Mouse (Mus musculus) limb, embryonic 11.5 days (tissue): ENCODE results near the gene Vps52. TPM values are rescaled to one million over a fixed set of nuclear protein-coding genes. Genes with fewer than 3 reads are reported as not detected.

ENCODE experiments used
- ATAC-seq: fragments of 200-750 bp; cut with Nextera tagmentation; 2 replicates; pipeline ENCODE4 v1.8.0; 2017; ENCODE audit warnings: low read depth; ENCODE audit not compliant: insufficient number of reproducible peaks, low FRiP score, low TSS enrichment
- DNase-seq: peaks from one replicate; pipeline ENCODE4 v3.0.0-alpha.2; 2015; ENCODE audit warnings: low spot score
- H3K27ac ChIP-seq: fragments of 300-500 bp; sonication (generic); replicated peaks from 2 replicates; pipeline ENCODE4 v1.5.1; 2014; ENCODE audit warnings: low read depth, mild to moderate bottlenecking, low read length
- H3K27me3 ChIP-seq: fragments of 300-500 bp; sonication (generic); 2 replicates; pipeline ENCODE4 v1.6.1; 2014; ENCODE audit warnings: mild to moderate bottlenecking, low read length, mixed read lengths; ENCODE audit not compliant: control insufficient read depth, insufficient read depth
- H3K36me3 ChIP-seq: fragments of 300-500 bp; sonication (generic); 2 replicates; pipeline ENCODE4 v1.6.1; 2014; ENCODE audit warnings: mild to moderate bottlenecking, low read length, moderate library complexity, mixed read lengths; ENCODE audit not compliant: control insufficient read depth, insufficient read depth
- H3K4me1 ChIP-seq: fragments of 300-500 bp; sonication (generic); 2 replicates; pipeline ENCODE4 v1.6.1; 2014; ENCODE audit warnings: low read length, mixed read lengths; ENCODE audit not compliant: control insufficient read depth, insufficient read depth
- H3K4me2 ChIP-seq: fragments of 300-500 bp; sonication (generic); 2 replicates; pipeline ENCODE4 v1.6.1; 2014; ENCODE audit warnings: low read depth, mild to moderate bottlenecking, moderate library complexity; ENCODE audit not compliant: severe bottlenecking
- H3K4me3 ChIP-seq: fragments of 300-500 bp; sonication (generic); 2 replicates; pipeline ENCODE4 v1.5.1; 2014; ENCODE audit warnings: low read depth, low read length
- H3K9ac ChIP-seq: fragments of 300-500 bp; sonication (generic); 2 replicates; pipeline ENCODE4 v1.6.1; 2014; ENCODE audit warnings: mild to moderate bottlenecking, low read length
- H3K9me3 ChIP-seq: fragments of 300-500 bp; sonication (generic); 2 replicates; pipeline ENCODE4 v1.6.1; 2016; ENCODE audit warnings: low read length; ENCODE audit not compliant: control insufficient read depth
- WGBS: fragments of 180-500 bp; shearing (Covaris S2); extraction: QIAGEN DNeasy Blood & Tissue Kit; methylation state at CpG from one replicate; pipeline ENCODE4 v1.1.7; 2014; 5-methylcytosine and 5-hydroxymethylcytosine counted together
- polyA plus RNA-seq: library from polyadenylated mRNA; unstranded; fragments of >200 nt; fragmentation: Nextera tagmentation; extraction: Ambion mirVana; gene quantifications from 2 replicates; pipeline ENCODE4 v1.2.1, GENCODE M21; 2014

The Vps52 gene
- polyA plus RNA-seq, 1 experiment from 2014 or later, result 35.6 TPM

GRCm38 (mm10) chr17:33953310-33953709 lies 2.3 kb upstream of the Vps52 start:
- Histone ChIP-seq H3K27ac (0 out of 2 replicates have a peak overlapping the region, but pooled peaks have one; percentile 8), H3K4me2 (peak overlapping the region; percentile 82; the same call in 1 of the 2 replicates), H3K9ac (no peak overlapping the region), H3K36me3 (peaks cover 15% of the 10 kb centered on the region), H3K4me1 (peaks cover 44% of the 10 kb centered on the region), H3K9me3 (no peaks in the 10 kb centered on the region), H3K4me3 (no peak overlapping the region), H3K27me3 (no peaks in the 10 kb centered on the region)
- WGBS, result 87% methylated on average over 3 of the region's 3 CpGs
- ATAC-seq, result no peak
- no peak for DNase-seq

GRCm38 (mm10) chr17:33953961-33954565 lies 1.5 kb upstream of the Vps52 start:
- H3K36me3 ChIP-seq, result peaks cover 15% of the 10 kb centered on the region
- ATAC-seq, result no peak

GRCm38 (mm10) chr17:33954646-33955554 lies 712 bp upstream of the Vps52 start:
- Histone ChIP-seq H3K4me2 (peak overlapping the region; percentile 82), H3K36me3 (peaks cover 15% of the 10 kb centered on the region), H3K9ac (peak overlapping the region; percentile 98), H3K27me3 (no peaks in the 10 kb centered on the region), H3K9me3 (no peaks in the 10 kb centered on the region), H3K4me3 (peak overlapping the region; percentile 100), H3K4me1 (peaks cover 44% of the 10 kb centered on the region), H3K27ac (peak overlapping the region; percentile 89)
- peak; percentile 27; the same call in 1 of the 2 replicates for ATAC-seq
- DNase-seq, result no peak
- WGBS, result 1% methylated on average over 33 of the region's 33 CpGs

More at GRCm38 (mm10) chr17:33953961-33954565, 1.5 kb upstream of the Vps52 start:
- Histone ChIP-seq H3K4me3 (peak overlapping the region; percentile 100), H3K27me3 (no peaks in the 10 kb centered on the region), H3K9ac (peak overlapping the region; percentile 98), H3K4me1 (peaks cover 44% of the 10 kb centered on the region), H3K4me2 (peak overlapping the region; percentile 82), H3K9me3 (no peaks in the 10 kb centered on the region), H3K27ac (0 out of 2 replicates have a peak overlapping the region, but pooled peaks have one; percentile 89)
- WGBS, result 39% methylated on average over 5 of the region's 5 CpGs
- no peak for DNase-seq

GRCm38 (mm10) chr17:33956336-33956735 lies 724 bp downstream of the Vps52 start:
- H3K9ac ChIP-seq, result peak overlapping the region; percentile 72
- ATAC-seq (no peak), DNase-seq (no peak)
- H3K4me1 ChIP-seq, result peaks cover 35% of the 10 kb centered on the region
- peaks cover 15% of the 10 kb centered on the region for H3K36me3 ChIP-seq
- 9% methylated on average over 10 of the region's 10 CpGs for WGBS
- H3K4me3 ChIP-seq, result peak overlapping the region; percentile 100
- H3K9me3 ChIP-seq, result no peaks in the 10 kb centered on the region
- peak overlapping the region; percentile 60 for H3K4me2 ChIP-seq
- 0 out of 2 replicates have a peak overlapping the region, but pooled peaks have one; percentile 10 for H3K27ac ChIP-seq
- no peaks in the 10 kb centered on the region for H3K27me3 ChIP-seq

GRCm38 (mm10) chr17:33957493-33957892 lies 1.9 kb downstream of the Vps52 start:
- Histone ChIP-seq H3K9ac (no peak overlapping the region), H3K36me3 (peaks cover 13% of the 10 kb centered on the region), H3K27me3 (no peaks in the 10 kb centered on the region), H3K4me3 (no peak overlapping the region), H3K4me1 (peaks cover 26% of the 10 kb centered on the region), H3K4me2 (no peak overlapping the region), H3K27ac (no peak overlapping the region), H3K9me3 (no peaks in the 10 kb centered on the region)
- DNase-seq, result no peak
- no peak for ATAC-seq
- 68% methylated on average over 6 of the region's 6 CpGs for WGBS

- no peak for ATAC-seq
- Histone ChIP-seq H3K9ac (no peak overlapping the region), H3K4me2 (no peak overlapping the region), H3K27ac (no peak overlapping the region), H3K9me3 (no peaks in the 10 kb centered on the region), H3K4me3 (no peak overlapping the region), H3K27me3 (no peaks in the 10 kb centered on the region), H3K36me3 (peaks cover 3% of the 10 kb centered on the region), H3K4me1 (peaks cover 16% of the 10 kb centered on the region)
- WGBS, result 95% methylated on average over 11 of the region's 11 CpGs
- no peak for DNase-seq
Measured at GRCm38 (mm10) chr17:33958451-33958850, 2.8 kb downstream of the Vps52 start.

GRCm38 (mm10) chr17:33959135-33959534 lies 3.5 kb downstream of the Vps52 start:
- no peak for ATAC-seq

GRCm38 (mm10) chr17:33959948-33960347 lies 4.3 kb downstream of the Vps52 start:
- DNase-seq (no peak), ATAC-seq (no peak)
- H3K4me2 ChIP-seq, result no peak overlapping the region
- H3K4me1 ChIP-seq, result peaks cover 4% of the 10 kb centered on the region; the same call in 1 of the 2 replicates
- no peaks in the 10 kb centered on the region; the same call in 1 of the 2 replicates for H3K36me3 ChIP-seq
- H3K27me3 ChIP-seq, result no peaks in the 10 kb centered on the region
- H3K4me3 ChIP-seq, result no peak overlapping the region
- no peaks in the 10 kb centered on the region for H3K9me3 ChIP-seq
- WGBS, result 92% methylated on average over 15 of the region's 15 CpGs
- H3K27ac ChIP-seq, result no peak overlapping the region
- no peak overlapping the region for H3K9ac ChIP-seq

More at GRCm38 (mm10) chr17:33959135-33959534, 3.5 kb downstream of the Vps52 start:
- H3K36me3 ChIP-seq, result peaks cover 1% of the 10 kb centered on the region
- H3K4me1 ChIP-seq, result peaks cover 10% of the 10 kb centered on the region
- no peaks in the 10 kb centered on the region for H3K27me3 ChIP-seq
- H3K9ac ChIP-seq, result no peak overlapping the region
- no peak overlapping the region for H3K4me2 ChIP-seq
- no peaks in the 10 kb centered on the region for H3K9me3 ChIP-seq
- 91% methylated on average over 13 of the region's 13 CpGs for WGBS
- no peak overlapping the region for H3K27ac ChIP-seq
- DNase-seq, result no peak
- no peak overlapping the region for H3K4me3 ChIP-seq
